Mouse (Mus musculus) lung, postnatal 0 days (tissue): ENCODE data around the gene Lrp5. TPM values are rescaled to one million over a fixed set of nuclear protein-coding genes. Genes with fewer than 3 reads are reported as not detected.
A peak's percentile ranks its signal among the peaks of the same experiment; 100 is the strongest.

Experiments used
- ATAC-seq: fragments of 200-750 bp; cut with Nextera tagmentation; 2 replicates; pipeline ENCODE4 v1.8.0; 2017; ENCODE audit warnings: moderate library complexity
- DNase-seq: peaks from one replicate; pipeline ENCODE4 v3.0.0-alpha.2; 2016; ENCODE audit warnings: low spot score
- H3K27ac ChIP-seq: fragments of 300-500 bp; sonication (generic); 2 replicates; pipeline ENCODE4 v1.5.1; 2014; ENCODE audit warnings: antibody characterized with exemption, mild to moderate bottlenecking, low read length, mixed read lengths
- H3K27me3 ChIP-seq: fragments of 300-500 bp; sonication (generic); replicated peaks from 2 replicates; pipeline ENCODE4 v1.6.1; 2014; ENCODE audit warnings: low read length, mixed read lengths; ENCODE audit not compliant: insufficient read depth
- H3K36me3 ChIP-seq: fragments of 300-500 bp; sonication (generic); 2 replicates; pipeline ENCODE4 v1.6.1; 2014; ENCODE audit warnings: low read length, mixed read lengths; ENCODE audit not compliant: insufficient read depth
- H3K4me1 ChIP-seq: fragments of 300-500 bp; sonication (generic); 2 replicates; pipeline ENCODE4 v1.6.1; 2014; ENCODE audit warnings: antibody characterized with exemption, low read depth, low read length, mixed read lengths; ENCODE audit not compliant: insufficient read depth
- H3K4me2 ChIP-seq: fragments of 300-500 bp; sonication (generic); replicated peaks from 2 replicates; pipeline ENCODE4 v1.6.1; 2014; ENCODE audit warnings: low read depth, mild to moderate bottlenecking, low read length, moderate library complexity, mixed read lengths
- H3K4me3 ChIP-seq: fragments of 300-500 bp; sonication (generic); 2 replicates; pipeline ENCODE4 v1.5.1; 2014; ENCODE audit warnings: low read depth, low read length
- H3K9ac ChIP-seq: fragments of 300-500 bp; sonication (generic); replicated peaks from 2 replicates; pipeline ENCODE4 v1.6.1; 2014; ENCODE audit warnings: low read depth, mild to moderate bottlenecking
- H3K9me3 ChIP-seq: fragments of 300-500 bp; sonication (generic); 2 replicates; pipeline ENCODE4 v1.6.1; 2016; ENCODE audit warnings: low read length, mixed read lengths
- CTCF ChIP-seq: IDR thresholded peaks from 2 replicates; pipeline ENCODE4 v1.5.1; 2016; ENCODE audit warnings: antibody characterized with exemption, mild to moderate bottlenecking
- EP300 ChIP-seq: IDR thresholded peaks from 2 replicates; pipeline ENCODE4 v1.6.1; 2016; ENCODE audit warnings: antibody characterized with exemption, mild to moderate bottlenecking, control low read depth
- WGBS: fragments of 180-500 bp; shearing (Covaris S2); extraction: QIAGEN DNeasy Blood & Tissue Kit; methylation state at CpG from one replicate; pipeline ENCODE4 v1.1.7; 2014; 5-methylcytosine and 5-hydroxymethylcytosine counted together
- polyA plus RNA-seq: library from polyadenylated mRNA; unstranded; fragments of >200 nt; fragmentation: Nextera tagmentation; extraction: Ambion mirVana; gene quantifications from 2 replicates; pipeline ENCODE4 v1.2.1, GENCODE M21; 2015

Gene Lrp5
- polyA plus RNA-seq, 1 experiment from 2014 or later = 5.1 TPM

DNA sequence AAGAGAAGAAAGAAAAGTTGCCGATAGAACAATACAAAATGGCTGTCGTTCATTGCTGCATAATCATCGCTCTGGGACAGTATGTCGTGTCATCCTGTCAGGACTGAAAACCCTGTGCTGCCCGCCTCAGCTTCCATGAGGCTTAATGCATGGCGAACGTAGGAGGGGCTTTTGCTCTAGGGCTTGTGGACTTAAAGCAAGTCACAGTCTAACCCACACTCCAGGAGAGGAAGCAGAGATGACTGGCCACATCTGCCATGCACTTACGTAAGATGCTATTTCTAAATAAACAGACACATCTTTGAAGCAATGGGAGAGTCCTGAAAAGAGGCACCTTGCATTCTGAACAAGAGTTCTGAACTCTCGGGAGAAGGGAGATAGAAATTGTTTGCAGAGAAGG, 36.8 kb upstream of the Lrp5 start:
- H3K4me3 ChIP-seq = no peak overlapping the region
- no peak for DNase-seq
- TF ChIP-seq CTCF = no peak
- no peak for TF ChIP-seq EP300
- H3K9ac ChIP-seq = no peak overlapping the region
- no peaks in the 10 kb centered on the region for H3K9me3 ChIP-seq
- no peaks in the 10 kb centered on the region for H3K27me3 ChIP-seq
- H3K27ac ChIP-seq = no peak overlapping the region
- 0 out of 2 replicates have a peak, but pooled peaks cover 2% of the 10 kb centered on the region for H3K4me1 ChIP-seq
- no peaks in the 10 kb centered on the region for H3K36me3 ChIP-seq
- no peak for ATAC-seq
- no peak overlapping the region for H3K4me2 ChIP-seq
- 87% methylated on average over 9 of the region's 9 CpGs for WGBS

DNA sequence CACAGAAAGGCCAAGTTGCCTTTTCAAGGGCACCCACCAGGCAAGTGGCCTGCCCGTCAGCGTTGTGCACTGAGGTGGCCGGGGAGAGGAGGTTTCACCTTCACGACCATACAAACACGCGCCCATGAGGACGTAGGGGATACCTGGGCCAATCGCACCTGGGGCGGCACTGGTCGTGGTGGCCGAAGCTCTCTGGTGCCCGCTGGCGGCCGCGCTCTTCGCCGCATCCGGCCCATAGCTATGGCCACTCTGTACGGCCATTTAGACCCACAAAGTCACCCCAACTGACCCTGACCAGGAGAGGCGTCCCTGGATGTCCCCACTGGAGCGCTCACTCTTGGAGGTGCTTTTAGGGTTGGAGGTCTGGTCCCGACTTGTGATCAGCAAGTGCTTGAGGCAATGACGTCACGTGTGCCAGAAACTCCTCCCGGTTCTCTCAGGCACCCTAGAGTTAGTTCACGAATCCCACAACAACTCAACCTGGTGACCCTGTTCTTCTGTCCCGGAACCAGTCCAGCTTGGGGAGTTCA, 33.1 kb upstream of the Lrp5 start:
- peak; percentile 74 for TF ChIP-seq CTCF
- no peak for TF ChIP-seq EP300
- H3K4me2 ChIP-seq = peak overlapping the region; percentile 73
- peak overlapping the region; percentile 23 for H3K9ac ChIP-seq
- under 1% methylated on average over 27 of the region's 27 CpGs for WGBS
- no peaks in the 10 kb centered on the region for H3K9me3 ChIP-seq
- DNase-seq (peak; percentile 84), ATAC-seq (peak; percentile 94)
- no peaks in the 10 kb centered on the region for H3K27me3 ChIP-seq
- H3K27ac ChIP-seq = peak overlapping the region; percentile 49; the same call in 1 of the 2 replicates
- H3K4me1 ChIP-seq = 0 out of 2 replicates have a peak, but pooled peaks cover 2% of the 10 kb centered on the region
- H3K4me3 ChIP-seq = peak overlapping the region; percentile 34
- H3K36me3 ChIP-seq = no peaks in the 10 kb centered on the region

DNA sequence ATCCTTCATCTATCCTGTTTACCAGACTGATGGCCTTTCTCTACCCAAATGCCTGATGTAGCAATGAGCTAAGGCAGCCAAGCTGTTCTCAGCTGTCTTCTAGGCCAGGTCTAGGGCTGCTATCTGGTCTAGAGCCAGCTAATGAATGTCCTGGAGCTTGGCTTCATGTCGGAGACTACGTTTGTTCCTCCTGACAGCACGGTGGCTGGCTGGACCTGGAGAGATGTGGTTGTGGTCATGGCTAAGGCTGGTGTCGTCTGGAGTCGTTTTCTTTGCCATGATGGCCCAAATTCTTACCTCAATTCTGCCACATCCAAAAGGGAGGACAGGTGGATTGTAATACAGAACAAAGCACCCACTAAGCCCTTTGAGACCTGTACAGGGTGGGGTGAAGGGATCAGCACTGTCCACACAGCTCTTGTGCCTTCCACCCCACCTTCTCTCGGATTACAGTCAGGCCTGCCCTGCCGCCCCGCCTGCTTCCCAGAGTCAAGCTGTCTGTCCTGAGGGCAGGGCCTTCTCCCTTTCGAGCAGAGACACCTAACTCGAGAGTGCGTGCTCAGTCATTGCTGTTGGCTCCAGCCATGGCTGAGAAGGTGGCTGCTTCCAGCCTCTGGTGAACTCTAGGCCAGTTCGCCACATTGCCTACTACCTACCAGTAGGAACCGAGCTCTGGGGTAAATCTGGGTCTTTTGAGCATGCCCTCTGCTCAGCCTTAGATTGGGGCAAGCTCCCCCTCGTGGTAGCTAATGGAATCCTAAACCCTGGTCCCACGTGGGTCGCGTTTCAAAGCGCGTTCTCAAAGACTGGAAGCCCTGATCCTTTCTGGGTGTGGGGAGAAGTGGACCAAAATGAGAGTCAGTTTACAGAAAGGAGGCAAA, 32.4 kb upstream of the Lrp5 start:
- H3K9ac ChIP-seq = peak overlapping the region; percentile 23
- peak; percentile 71 for TF ChIP-seq CTCF
- TF ChIP-seq EP300 = no peak
- H3K27me3 ChIP-seq = no peaks in the 10 kb centered on the region
- H3K36me3 ChIP-seq = no peaks in the 10 kb centered on the region
- ATAC-seq (peak; percentile 88), DNase-seq (peak; percentile 89)
- H3K4me1 ChIP-seq = 0 out of 2 replicates have a peak, but pooled peaks cover 2% of the 10 kb centered on the region
- H3K9me3 ChIP-seq = no peaks in the 10 kb centered on the region
- 35% methylated on average over 19 of the region's 19 CpGs for WGBS
- peak overlapping the region; percentile 73 for H3K4me2 ChIP-seq
- H3K27ac ChIP-seq = peak overlapping the region; percentile 49; the same call in 1 of the 2 replicates
- H3K4me3 ChIP-seq = peak overlapping the region; percentile 34

DNA sequence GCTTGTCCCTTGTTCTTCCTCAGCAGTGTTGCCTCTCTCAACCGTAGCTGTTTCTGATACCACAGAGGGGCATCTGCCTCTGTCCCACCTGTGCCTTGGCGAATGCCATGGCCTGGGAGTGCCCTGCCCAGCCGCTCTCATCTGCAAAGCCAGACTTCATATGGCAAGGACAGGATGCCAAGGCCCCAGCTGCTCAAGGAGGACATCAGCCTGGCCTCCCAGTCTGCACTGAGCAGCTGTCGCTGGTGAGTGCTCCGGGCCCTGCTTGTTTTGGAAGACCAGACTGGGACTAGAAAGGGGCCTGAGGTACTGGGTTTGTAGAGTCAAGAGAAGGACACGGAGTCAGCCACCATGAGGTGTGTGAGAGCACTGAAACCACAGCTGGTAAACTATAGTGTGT, 28.0 kb upstream of the Lrp5 start:
- 86% methylated on average over 6 of the region's 6 CpGs for WGBS
- no peaks in the 10 kb centered on the region for H3K9me3 ChIP-seq
- no peak overlapping the region for H3K4me3 ChIP-seq

DNA sequence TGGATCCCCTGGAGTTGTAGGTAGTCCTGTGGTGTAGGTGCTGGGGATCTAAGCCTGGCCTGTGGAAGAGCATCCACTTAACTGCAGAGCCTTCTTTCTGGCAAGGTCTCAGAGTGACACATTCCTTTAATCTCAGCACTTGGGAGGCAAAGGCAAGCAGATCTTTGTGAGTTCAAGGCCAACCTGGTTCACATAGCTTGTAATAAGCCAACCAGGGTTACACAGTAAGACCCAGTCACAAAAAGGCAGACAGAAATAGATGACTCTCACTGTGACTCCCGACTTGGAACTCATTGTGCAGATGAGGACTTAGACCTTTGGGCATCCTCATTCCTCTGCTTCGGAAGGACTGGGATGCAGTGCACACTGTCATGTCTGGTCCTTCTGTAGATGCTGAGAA, 24.1 kb upstream of the Lrp5 start:
- H3K9ac ChIP-seq = no peak overlapping the region
- DNase-seq (no peak), ATAC-seq (no peak)
- no peak overlapping the region for H3K27ac ChIP-seq
- no peaks in the 10 kb centered on the region for H3K27me3 ChIP-seq
- H3K4me2 ChIP-seq = no peak overlapping the region
- no peaks in the 10 kb centered on the region for H3K9me3 ChIP-seq
- H3K4me1 ChIP-seq = 0 out of 2 replicates have a peak, but pooled peaks cover 3% of the 10 kb centered on the region
- no peak for TF ChIP-seq CTCF
- TF ChIP-seq EP300 = no peak
- WGBS = 86% methylated on average over 2 of the region's 2 CpGs
- no peaks in the 10 kb centered on the region for H3K36me3 ChIP-seq
- no peak overlapping the region for H3K4me3 ChIP-seq

More for the DNA sequence above, 28.0 kb upstream of the Lrp5 start:
- Histone ChIP-seq H3K4me1 (no peaks in the 10 kb centered on the region), H3K27ac (no peak overlapping the region), H3K4me2 (no peak overlapping the region), H3K36me3 (no peaks in the 10 kb centered on the region), H3K9ac (no peak overlapping the region), H3K27me3 (no peaks in the 10 kb centered on the region)
- ATAC-seq = no peak
- no peak for TF ChIP-seq CTCF
- TF ChIP-seq EP300 = no peak
- no peak for DNase-seq

DNA sequence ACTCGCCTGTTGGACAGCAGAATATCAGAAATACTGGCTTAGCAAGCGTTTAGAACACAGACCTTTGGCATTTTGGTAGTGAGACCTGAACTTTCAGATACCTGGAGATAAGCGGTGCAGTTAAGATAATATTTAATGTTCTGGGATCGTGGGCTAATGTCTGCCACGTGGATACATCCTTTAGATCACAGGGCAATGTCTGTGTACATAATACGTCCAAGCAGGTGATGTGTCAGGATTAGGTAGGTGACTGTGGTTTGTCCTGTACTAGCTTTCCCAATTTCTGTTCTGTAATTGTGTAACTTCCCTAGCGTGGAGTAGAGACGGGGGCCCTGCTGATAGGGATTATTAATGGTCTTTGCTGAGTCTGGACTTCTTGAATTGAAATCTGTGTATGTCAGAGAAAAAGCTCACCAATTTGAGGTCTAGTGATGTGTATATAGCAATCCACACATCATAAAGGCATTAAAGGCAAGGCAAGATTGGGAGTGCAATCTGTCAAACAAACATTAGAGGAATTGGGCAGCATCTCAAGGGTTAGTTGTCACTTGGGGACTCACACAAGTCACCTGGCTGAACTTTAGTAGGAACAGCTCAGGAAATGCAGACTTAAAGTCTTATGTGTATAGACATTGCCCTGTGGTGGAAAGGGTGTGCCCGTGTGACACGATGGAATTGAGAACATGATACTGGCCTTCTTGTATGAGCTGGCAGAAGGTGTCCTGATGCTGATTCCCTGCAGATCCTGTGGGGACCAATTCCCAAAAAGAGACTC, 22.8 kb upstream of the Lrp5 start:
- peak overlapping the region; percentile 72; the same call in 1 of the 2 replicates for H3K4me3 ChIP-seq
- 24% methylated on average over 10 of the region's 10 CpGs for WGBS
- no peak for ATAC-seq

More for the DNA sequence above, 22.8 kb upstream of the Lrp5 start:
- Histone ChIP-seq H3K9ac (peak overlapping the region; percentile 65), H3K4me1 (0 out of 2 replicates have a peak, but pooled peaks cover 3% of the 10 kb centered on the region), H3K4me2 (peak overlapping the region; percentile 86), H3K27me3 (no peaks in the 10 kb centered on the region), H3K9me3 (no peaks in the 10 kb centered on the region), H3K27ac (no peak overlapping the region), H3K36me3 (no peaks in the 10 kb centered on the region)
- TF ChIP-seq EP300 (no peak), CTCF (no peak)
- no peak for DNase-seq
